Mouse (Mus musculus) heart, postnatal 0 days (tissue): ENCODE data around the gene Atp1a1. TPM values are rescaled to one million over a fixed set of nuclear protein-coding genes. Genes with fewer than 3 reads are reported as not detected.

Experiments
- ATAC-seq: fragments of 200-750 bp; cut with Nextera tagmentation; 2 replicates; pipeline ENCODE4 v1.8.0; 2017; ENCODE audit warnings: low read depth, moderate number of reproducible peaks, moderate library complexity; ENCODE audit not compliant: insufficient read depth
- DNase-seq: peaks from one replicate; pipeline ENCODE4 v3.0.0-alpha.2; 2016; ENCODE audit warnings: low spot score
- H3K27ac ChIP-seq: fragments of 300-500 bp; sonication (generic); 2 replicates; pipeline ENCODE4 v1.5.1; 2014; ENCODE audit warnings: low read depth, mild to moderate bottlenecking
- H3K27me3 ChIP-seq: fragments of 300-500 bp; sonication (generic); 2 replicates; pipeline ENCODE4 v1.6.1; 2014; ENCODE audit warnings: low read length, mixed read lengths; ENCODE audit not compliant: control insufficient read depth, insufficient read depth
- H3K36me3 ChIP-seq: fragments of 300-500 bp; sonication (generic); replicated peaks from 2 replicates; pipeline ENCODE4 v1.6.1; 2014; ENCODE audit warnings: low read length, mixed read lengths; ENCODE audit not compliant: control insufficient read depth, insufficient read depth
- H3K4me1 ChIP-seq: fragments of 300-500 bp; sonication (generic); 2 replicates; pipeline ENCODE4 v1.6.1; 2014; ENCODE audit warnings: antibody characterized with exemption; ENCODE audit not compliant: control insufficient read depth, insufficient read depth
- H3K4me2 ChIP-seq: fragments of 300-500 bp; sonication (generic); 2 replicates; pipeline ENCODE4 v1.6.1; 2014; ENCODE audit warnings: low read depth, mild to moderate bottlenecking, low read length, moderate library complexity
- H3K4me3 ChIP-seq: fragments of 300-500 bp; sonication (generic); 2 replicates; pipeline ENCODE4 v1.5.1; 2014; ENCODE audit warnings: low read depth, low read length
- H3K9ac ChIP-seq: fragments of 300-500 bp; sonication (generic); replicated peaks from 2 replicates; pipeline ENCODE4 v1.6.1; 2014; ENCODE audit warnings: low read depth, low read length, mixed read lengths
- H3K9me3 ChIP-seq: fragments of 300-500 bp; sonication (generic); replicated peaks from 2 replicates; pipeline ENCODE4 v1.6.1; 2016; ENCODE audit warnings: low read length; ENCODE audit not compliant: control insufficient read depth
- CTCF ChIP-seq: IDR thresholded peaks from 2 replicates; pipeline ENCODE4 v1.5.1; 2016; ENCODE audit warnings: antibody characterized with exemption, control low read depth, low read depth
- EP300 ChIP-seq: IDR thresholded peaks from 2 replicates; pipeline ENCODE4 v1.6.1; 2016; ENCODE audit warnings: antibody characterized with exemption, low read depth
- WGBS: fragments of 180-500 bp; shearing (Covaris S2); extraction: QIAGEN DNeasy Blood & Tissue Kit; methylation state at CpG from one replicate; pipeline ENCODE4 v1.1.7; 2014; 5-methylcytosine and 5-hydroxymethylcytosine counted together
- polyA plus RNA-seq: library from polyadenylated mRNA; unstranded; fragments of >200 nt; fragmentation: Nextera tagmentation; extraction: Ambion mirVana; gene quantifications from 2 replicates; pipeline ENCODE4 v1.2.1, GENCODE M21; 2015
- total RNA-seq: library from RNA; depleted of rRNA; stranded (reverse); fragments of >200 nt; gene quantifications from 2 replicates; pipeline ENCODE4 v1.2.3, GENCODE M21; 2014; ENCODE audit warnings: low replicate concordance

Gene Atp1a1
- total and polyA plus RNA-seq, 2 experiments from 2014 or later: 257 to 914 TPM

DNA sequence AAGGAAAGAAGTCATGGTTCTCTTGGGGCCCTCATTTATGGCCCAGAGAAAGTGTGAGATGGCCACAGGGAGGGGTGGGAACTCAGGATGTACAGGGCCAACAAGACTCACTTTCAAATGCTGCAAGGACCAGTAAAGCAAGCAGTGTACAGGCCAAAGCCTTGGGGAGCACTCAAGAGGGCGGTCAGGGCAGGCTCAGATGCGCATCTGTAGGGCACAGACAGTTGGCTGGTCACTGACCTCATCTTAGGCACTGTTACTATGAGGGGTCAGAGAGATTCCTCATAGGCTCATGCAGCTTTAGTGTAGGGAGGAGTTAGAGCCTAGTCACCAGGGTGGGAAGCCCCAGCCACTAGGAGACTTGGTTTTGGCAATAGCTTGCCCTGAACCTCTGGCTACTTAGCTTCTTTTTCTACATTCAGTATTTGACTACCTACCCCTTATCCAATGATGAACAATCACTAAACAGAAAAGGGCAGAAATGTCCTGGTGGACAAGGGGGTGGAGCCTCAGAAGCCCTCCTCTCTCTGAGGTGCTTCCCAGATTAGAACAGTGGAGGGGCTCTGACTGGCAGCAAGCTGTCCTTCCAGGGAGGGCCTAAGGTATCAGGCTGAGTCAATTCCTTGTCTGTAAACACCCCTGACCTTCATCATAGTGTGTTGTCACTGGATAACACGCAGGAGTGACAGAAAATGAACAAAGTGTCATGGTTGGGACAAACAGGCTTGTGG, 29.9 kb downstream of the Atp1a1 start:
- Histone ChIP-seq H3K9ac (no peak overlapping the region), H3K9me3 (no peaks in the 10 kb centered on the region), H3K36me3 (peaks cover 53% of the 10 kb centered on the region), H3K27me3 (no peaks in the 10 kb centered on the region), H3K27ac (peak overlapping the region; percentile 61), H3K4me1 (peaks cover 6% of the 10 kb centered on the region; the same call in 1 of the 2 replicates), H3K4me3 (no peak overlapping the region), H3K4me2 (no peak overlapping the region)
- no peak for TF ChIP-seq CTCF
- TF ChIP-seq EP300: no peak
- ATAC-seq (no peak), DNase-seq (no peak)
- 74% methylated on average over 3 of the region's 3 CpGs for WGBS

DNA sequence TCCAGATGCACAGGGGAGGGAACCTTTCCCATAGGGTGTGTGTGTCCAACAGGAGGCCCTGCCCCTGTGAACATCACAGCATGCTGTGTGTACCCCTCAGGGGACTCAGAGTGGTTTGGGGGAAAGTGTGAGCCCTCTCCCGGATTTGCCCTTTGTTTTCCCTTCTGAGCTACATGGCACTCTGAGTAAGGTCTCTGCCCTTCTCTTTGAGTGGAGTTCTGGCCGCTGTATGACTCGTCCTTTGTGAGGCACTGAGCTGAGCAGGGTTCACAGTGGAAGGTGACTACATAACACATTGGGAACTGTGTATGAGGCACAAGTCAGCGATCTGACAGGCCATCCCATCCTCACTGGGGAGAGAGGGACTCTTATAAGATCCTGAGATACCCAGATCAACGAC, 31.5 kb downstream of the Atp1a1 start:
- ATAC-seq: no peak
- peaks cover 6% of the 10 kb centered on the region; the same call in 1 of the 2 replicates for H3K4me1 ChIP-seq
- WGBS: 56% methylated on average over 5 of the region's 5 CpGs
- no peak overlapping the region for H3K4me2 ChIP-seq
- no peak overlapping the region for H3K9ac ChIP-seq
- H3K4me3 ChIP-seq: no peak overlapping the region
- no peaks in the 10 kb centered on the region for H3K9me3 ChIP-seq
- peak overlapping the region; percentile 77 for H3K27ac ChIP-seq
- no peaks in the 10 kb centered on the region for H3K27me3 ChIP-seq
- peaks cover 37% of the 10 kb centered on the region for H3K36me3 ChIP-seq
- no peak for TF ChIP-seq EP300
- no peak for TF ChIP-seq CTCF
- no peak for DNase-seq

DNA sequence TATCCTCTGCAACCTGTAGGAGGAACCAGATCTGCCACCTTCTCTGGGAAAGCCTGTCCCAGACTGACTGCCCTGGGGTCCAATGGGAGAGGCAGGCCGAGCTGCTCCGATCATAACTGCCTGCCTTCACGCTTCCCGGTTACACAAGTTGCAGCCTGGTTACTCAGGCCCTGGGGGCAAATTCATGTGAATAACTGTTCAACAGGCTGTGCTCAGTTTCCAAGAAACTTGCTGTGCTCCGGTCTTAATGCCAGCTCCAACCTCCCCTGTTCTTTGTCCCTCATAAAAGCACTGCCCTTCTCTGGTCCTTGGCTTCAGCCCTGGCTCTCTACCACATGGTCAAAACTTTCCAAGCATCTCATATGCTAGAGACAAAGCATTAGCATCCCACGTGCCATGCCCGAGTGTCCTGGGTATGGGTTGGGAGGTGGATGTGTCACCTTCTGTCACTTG, 32.3 kb downstream of the Atp1a1 start:
- no peak overlapping the region for H3K9ac ChIP-seq
- no peaks in the 10 kb centered on the region for H3K27me3 ChIP-seq
- no peaks in the 10 kb centered on the region for H3K9me3 ChIP-seq
- DNase-seq (peak; percentile 35), ATAC-seq (peak; percentile 53)
- peaks cover 29% of the 10 kb centered on the region for H3K36me3 ChIP-seq
- 57% methylated on average over 7 of the region's 7 CpGs for WGBS
- no peak overlapping the region for H3K4me2 ChIP-seq
- no peak for TF ChIP-seq CTCF
- no peak for TF ChIP-seq EP300
- peak overlapping the region; percentile 77 for H3K27ac ChIP-seq
- H3K4me1 ChIP-seq: peaks cover 6% of the 10 kb centered on the region; the same call in 1 of the 2 replicates
- no peak overlapping the region for H3K4me3 ChIP-seq

DNA sequence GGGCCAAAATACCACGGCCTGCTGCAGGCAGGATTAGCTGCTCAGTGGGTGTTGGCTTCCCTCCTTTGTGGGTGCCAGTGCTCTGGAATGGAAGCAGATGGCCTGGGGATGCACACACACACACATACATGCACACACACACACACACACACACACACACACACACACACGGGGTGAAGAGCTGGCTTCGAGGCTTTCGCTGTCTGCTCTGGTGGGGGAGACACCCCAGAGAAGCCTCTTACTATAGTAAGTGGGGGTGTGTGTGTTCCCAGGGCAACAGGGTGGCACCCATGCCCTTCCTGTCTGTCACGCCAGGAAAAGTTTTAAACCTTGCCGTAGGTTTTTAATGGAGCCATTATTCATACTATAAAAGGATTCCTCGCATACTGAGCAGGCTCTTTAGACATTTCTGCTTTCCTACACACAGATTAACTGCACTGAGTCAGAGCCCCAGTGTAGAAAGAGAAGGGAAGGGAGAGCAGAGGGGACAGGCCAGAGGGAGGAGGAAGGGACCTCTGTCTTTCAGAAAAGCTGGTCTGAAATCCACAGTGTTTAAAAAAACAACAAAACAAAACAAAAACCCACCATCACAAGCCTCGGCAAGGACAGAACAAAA, 32.9 kb downstream of the Atp1a1 start:
- Histone ChIP-seq H3K4me1 (peaks cover 6% of the 10 kb centered on the region; the same call in 1 of the 2 replicates), H3K4me3 (no peak overlapping the region), H3K36me3 (peaks cover 23% of the 10 kb centered on the region), H3K27ac (peak overlapping the region; percentile 77), H3K9me3 (no peaks in the 10 kb centered on the region), H3K27me3 (no peaks in the 10 kb centered on the region), H3K4me2 (no peak overlapping the region), H3K9ac (0 out of 2 replicates have a peak overlapping the region, but pooled peaks have one; percentile 32)
- WGBS: 64% methylated on average over 8 of the region's 8 CpGs
- DNase-seq: no peak
- ATAC-seq: no peak
- no peak for TF ChIP-seq CTCF
- TF ChIP-seq EP300: no peak

DNA sequence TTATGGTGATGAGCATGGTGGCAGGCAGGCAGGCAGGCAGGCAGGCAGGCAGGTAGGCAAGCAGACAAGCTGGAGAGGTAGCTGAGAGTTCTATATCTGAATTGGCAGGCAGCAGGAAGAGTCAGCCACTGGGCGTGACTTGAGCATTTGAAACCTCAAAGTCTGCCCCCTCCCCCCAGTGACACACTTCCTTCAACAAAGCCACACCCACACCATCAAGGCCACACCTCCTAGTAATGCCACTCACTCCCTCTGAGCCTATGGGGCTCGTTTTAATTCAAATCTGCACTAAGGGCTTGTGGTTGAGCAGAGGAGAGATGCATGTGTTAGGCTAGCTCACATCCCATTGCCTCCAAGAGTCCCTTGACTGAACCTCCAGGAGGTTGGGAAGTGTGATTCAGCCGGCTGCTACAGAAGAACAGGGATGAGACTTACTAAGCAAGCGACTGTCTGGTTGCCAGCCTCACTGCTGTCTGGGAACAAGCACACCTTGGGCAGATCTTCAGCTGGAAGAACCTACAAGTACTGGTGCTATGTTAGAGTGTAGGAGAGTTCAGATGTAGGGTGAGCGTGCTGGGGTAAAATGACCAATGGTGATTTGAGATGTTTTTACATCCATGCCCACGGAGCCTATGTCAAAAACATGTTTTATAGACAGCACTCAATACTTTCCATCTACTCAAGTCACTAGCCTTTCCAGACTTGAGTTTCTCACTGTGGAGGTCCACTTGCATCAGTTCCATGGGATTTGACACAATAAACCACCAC, 33.6 kb downstream of the Atp1a1 start:
- no peak overlapping the region for H3K27ac ChIP-seq
- TF ChIP-seq EP300: no peak
- 80% methylated on average over 6 of the region's 6 CpGs for WGBS
- H3K4me1 ChIP-seq: peaks cover 6% of the 10 kb centered on the region; the same call in 1 of the 2 replicates
- DNase-seq (no peak), ATAC-seq (no peak)
- H3K9ac ChIP-seq: no peak overlapping the region
- H3K36me3 ChIP-seq: peaks cover 16% of the 10 kb centered on the region
- H3K4me3 ChIP-seq: no peak overlapping the region
- H3K27me3 ChIP-seq: no peaks in the 10 kb centered on the region
- no peaks in the 10 kb centered on the region for H3K9me3 ChIP-seq
- no peak overlapping the region for H3K4me2 ChIP-seq
